Mouse (Mus musculus) kidney, embryonic 14.5 days (tissue): Measurements from ENCODE around the gene 1700016C15Rik. TPM values are rescaled to one million over a fixed set of nuclear protein-coding genes. Genes with fewer than 3 reads are reported as not detected.

Source experiments
- ATAC-seq: fragments of 200-750 bp; cut with Nextera tagmentation; 2 replicates; pipeline ENCODE4 v1.8.0; 2017; ENCODE audit warnings: moderate number of reproducible peaks, mild to moderate bottlenecking, moderate TSS enrichment, moderate library complexity; ENCODE audit not compliant: low FRiP score, low TSS enrichment
- H3K27ac ChIP-seq: fragments of 300-500 bp; sonication (generic); 2 replicates; pipeline ENCODE4 v1.5.1; 2014; ENCODE audit warnings: low read depth, mild to moderate bottlenecking, low read length, moderate library complexity, mixed read lengths
- H3K27me3 ChIP-seq: fragments of 300-500 bp; sonication (generic); 2 replicates; pipeline ENCODE4 v1.6.1; 2014; ENCODE audit warnings: mild to moderate bottlenecking, low read length; ENCODE audit not compliant: control insufficient read depth, insufficient read depth
- H3K36me3 ChIP-seq: fragments of 300-500 bp; sonication (generic); 2 replicates; pipeline ENCODE4 v1.6.1; 2014; ENCODE audit warnings: low read length, mixed read lengths; ENCODE audit not compliant: control insufficient read depth, insufficient read depth
- H3K4me1 ChIP-seq: fragments of 300-500 bp; sonication (generic); 2 replicates; pipeline ENCODE4 v1.6.1; 2014; ENCODE audit warnings: low read length, mixed read lengths; ENCODE audit not compliant: control insufficient read depth, insufficient read depth
- H3K4me2 ChIP-seq: fragments of 300-500 bp; sonication (generic); replicated peaks from 2 replicates; pipeline ENCODE4 v1.6.1; 2014; ENCODE audit warnings: low read depth, mild to moderate bottlenecking, low read length
- H3K4me3 ChIP-seq: fragments of 300-500 bp; sonication (generic); 2 replicates; pipeline ENCODE4 v1.5.1; 2014; ENCODE audit warnings: mild to moderate bottlenecking, low read length
- H3K9ac ChIP-seq: fragments of 300-500 bp; sonication (generic); 2 replicates; pipeline ENCODE4 v1.6.1; 2014; ENCODE audit warnings: low read depth, mild to moderate bottlenecking, low read length, moderate library complexity
- H3K9me3 ChIP-seq: fragments of 300-500 bp; sonication (generic); 2 replicates; pipeline ENCODE4 v1.6.1; 2016; ENCODE audit warnings: low read length; ENCODE audit not compliant: control insufficient read depth
- WGBS: fragments of 180-500 bp; shearing (Covaris S2); extraction: QIAGEN DNeasy Blood & Tissue Kit; methylation state at CpG from one replicate; pipeline ENCODE4 v1.1.7; 2014; 5-methylcytosine and 5-hydroxymethylcytosine counted together
- polyA plus RNA-seq: library from polyadenylated mRNA; unstranded; fragments of >200 nt; fragmentation: Nextera tagmentation; extraction: Ambion mirVana; gene quantifications from 2 replicates; pipeline ENCODE4 v1.2.1, GENCODE M21; 2014

The 1700016C15Rik gene
- not detected in 2 replicates for polyA plus RNA-seq

- ATAC-seq = no peak
- Histone ChIP-seq H3K4me1 (no peaks in the 10 kb centered on the region), H3K36me3 (no peaks in the 10 kb centered on the region), H3K4me2 (no peak within 1 kb of the TSS), H3K9ac (no peak within 1 kb of the TSS), H3K9me3 (peaks cover 6% of the 10 kb centered on the region; the same call in 1 of the 2 replicates), H3K4me3 (no peak within 1 kb of the TSS), H3K27ac (no peak within 1 kb of the TSS), H3K27me3 (no peaks in the 10 kb centered on the region)
- WGBS = 74% methylated on average over 11 of the region's 11 CpGs
Measured at GRCm38 (mm10) chr1:177729043-177730024, at the start of gene 1700016C15Rik. Gene 1700016C15Rik (plus strand): TSS chr1:177729814.

- Histone ChIP-seq H3K4me2 (no peak overlapping the region), H3K4me1 (no peaks in the 10 kb centered on the region), H3K36me3 (no peaks in the 10 kb centered on the region), H3K4me3 (no peak overlapping the region), H3K27ac (no peak overlapping the region), H3K9ac (no peak overlapping the region), H3K27me3 (no peaks in the 10 kb centered on the region), H3K9me3 (no peaks in the 10 kb centered on the region)
- no peak for ATAC-seq
- WGBS = 75% methylated on average over 11 of the region's 11 CpGs
Measured at GRCm38 (mm10) chr1:177681239-177681638, 48.4 kb upstream of the 1700016C15Rik start.

- Histone ChIP-seq H3K9ac (no peak overlapping the region), H3K27me3 (no peaks in the 10 kb centered on the region), H3K27ac (no peak overlapping the region), H3K36me3 (no peaks in the 10 kb centered on the region), H3K4me2 (no peak overlapping the region), H3K4me3 (no peak overlapping the region), H3K4me1 (no peaks in the 10 kb centered on the region), H3K9me3 (no peaks in the 10 kb centered on the region)
- 58% methylated on average over 18 of the region's 18 CpGs for WGBS
- no peak for ATAC-seq
Measured at GRCm38 (mm10) chr1:177683931-177684836, 45.4 kb upstream of the 1700016C15Rik start.

- no peak overlapping the region for H3K9ac ChIP-seq
- H3K4me2 ChIP-seq = no peak overlapping the region
- H3K27me3 ChIP-seq = no peaks in the 10 kb centered on the region
- no peak overlapping the region for H3K27ac ChIP-seq
- no peaks in the 10 kb centered on the region for H3K36me3 ChIP-seq
- H3K4me1 ChIP-seq = no peaks in the 10 kb centered on the region
- ATAC-seq = no peak; the same call in 1 of the 2 replicates
- WGBS = 12% methylated on average over 3 of the region's 3 CpGs
- no peaks in the 10 kb centered on the region for H3K9me3 ChIP-seq
- H3K4me3 ChIP-seq = no peak overlapping the region
Measured at GRCm38 (mm10) chr1:177684901-177685300, 44.7 kb upstream of the 1700016C15Rik start.

- Histone ChIP-seq H3K9me3 (no peaks in the 10 kb centered on the region), H3K27ac (no peak overlapping the region), H3K9ac (no peak overlapping the region), H3K4me3 (no peak overlapping the region), H3K4me1 (no peaks in the 10 kb centered on the region), H3K36me3 (no peaks in the 10 kb centered on the region), H3K27me3 (no peaks in the 10 kb centered on the region), H3K4me2 (no peak overlapping the region)
- 76% methylated on average over 3 of the region's 3 CpGs for WGBS
- no peak for ATAC-seq
Measured at GRCm38 (mm10) chr1:177686137-177686536, 43.5 kb upstream of the 1700016C15Rik start.

DNA sequence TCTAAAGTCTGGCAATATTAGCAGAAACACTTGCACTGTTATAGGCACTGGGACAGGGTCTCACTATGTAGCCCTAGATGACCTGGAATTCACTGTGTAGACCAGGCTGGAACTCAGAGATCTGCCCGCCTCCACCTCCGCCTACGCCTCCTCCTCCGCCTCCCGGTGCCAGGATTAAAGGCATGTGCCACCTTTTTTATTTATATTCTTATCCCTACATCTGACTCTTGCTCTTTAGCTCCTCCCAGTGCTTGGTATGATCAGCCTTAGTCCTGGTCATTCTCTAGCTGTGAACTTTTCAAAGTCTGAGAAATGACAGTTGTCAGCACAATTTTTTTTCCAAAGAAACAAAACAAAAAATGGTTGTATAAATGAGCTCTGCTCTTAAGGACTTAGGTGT is 42.6 kb upstream of the 1700016C15Rik start:
- Histone ChIP-seq H3K9ac (no peak overlapping the region), H3K4me2 (no peak overlapping the region), H3K4me3 (no peak overlapping the region), H3K4me1 (no peaks in the 10 kb centered on the region), H3K9me3 (no peaks in the 10 kb centered on the region), H3K27me3 (no peaks in the 10 kb centered on the region), H3K36me3 (no peaks in the 10 kb centered on the region), H3K27ac (no peak overlapping the region)
- 76% methylated on average over 5 of the region's 5 CpGs for WGBS
- ATAC-seq = no peak

- 59% methylated on average over 11 of the region's 11 CpGs for WGBS
- Histone ChIP-seq H3K9ac (no peak overlapping the region), H3K4me3 (no peak overlapping the region), H3K36me3 (no peaks in the 10 kb centered on the region), H3K4me2 (no peak overlapping the region), H3K27me3 (no peaks in the 10 kb centered on the region), H3K27ac (no peak overlapping the region), H3K4me1 (no peaks in the 10 kb centered on the region), H3K9me3 (no peaks in the 10 kb centered on the region)
- ATAC-seq = peak; percentile 36; the same call in 1 of the 2 replicates
Measured at GRCm38 (mm10) chr1:177692491-177692890, 37.1 kb upstream of the 1700016C15Rik start.

DNA sequence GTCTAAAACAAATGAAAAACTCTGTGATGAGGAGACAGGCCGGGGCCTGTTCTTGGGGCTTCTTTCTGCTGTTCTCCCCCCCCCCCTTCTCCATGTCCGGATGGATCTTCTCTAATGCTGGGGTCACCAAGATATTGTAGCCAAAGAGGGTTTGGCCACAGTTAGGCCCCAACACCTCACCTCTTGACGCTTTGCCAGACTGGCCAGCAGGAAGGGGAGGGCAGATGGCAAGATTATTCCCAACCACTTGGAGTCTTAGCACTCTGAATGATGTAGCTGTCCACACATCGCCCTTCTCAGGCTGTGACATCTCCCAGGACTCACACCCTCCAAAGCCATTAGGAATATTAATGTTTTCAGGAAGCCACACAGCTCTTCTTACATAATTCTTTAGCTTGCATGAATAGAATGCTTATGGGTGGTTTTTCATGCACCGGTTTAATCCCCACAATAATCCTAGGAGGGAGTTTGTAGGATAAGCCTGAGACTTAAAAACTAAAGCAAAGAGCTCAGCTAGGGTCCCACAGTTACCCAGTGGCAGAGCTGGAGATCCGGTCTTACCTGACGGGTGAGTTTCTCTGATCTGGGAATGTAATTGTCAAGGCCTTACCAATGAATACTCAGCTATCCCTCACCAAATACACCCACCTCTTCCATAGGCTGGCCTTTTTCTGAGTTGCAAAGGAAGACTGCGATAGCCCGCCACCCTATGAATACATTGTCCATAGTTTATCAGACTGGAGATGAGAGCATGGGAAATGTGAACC is 35.9 kb upstream of the 1700016C15Rik start:
- Histone ChIP-seq H3K27ac (no peak overlapping the region), H3K4me3 (no peak overlapping the region), H3K9ac (no peak overlapping the region), H3K4me2 (no peak overlapping the region), H3K9me3 (no peaks in the 10 kb centered on the region), H3K36me3 (no peaks in the 10 kb centered on the region), H3K4me1 (no peaks in the 10 kb centered on the region), H3K27me3 (no peaks in the 10 kb centered on the region)
- ATAC-seq = no peak
- 74% methylated on average over 9 of the region's 9 CpGs for WGBS
